Mouse (Mus musculus) cerebellum, postnatal 4 days (tissue): ENCODE measurements at regions not wholly inside any gene's neighbourhood (a gene's known extent, or its start where the extent isn't known, plus 50 kb on each side); places are given as distances from the start of the nearest gene placed in this dataset.

Source experiments
- DNase-seq, 2 experiments: peaks; one replicate each; pipeline ENCODE4 v3.0.0; 2022; ENCODE audit warnings: low spot score in 2 of 2, mixed read lengths in 1 of 2

DNA sequence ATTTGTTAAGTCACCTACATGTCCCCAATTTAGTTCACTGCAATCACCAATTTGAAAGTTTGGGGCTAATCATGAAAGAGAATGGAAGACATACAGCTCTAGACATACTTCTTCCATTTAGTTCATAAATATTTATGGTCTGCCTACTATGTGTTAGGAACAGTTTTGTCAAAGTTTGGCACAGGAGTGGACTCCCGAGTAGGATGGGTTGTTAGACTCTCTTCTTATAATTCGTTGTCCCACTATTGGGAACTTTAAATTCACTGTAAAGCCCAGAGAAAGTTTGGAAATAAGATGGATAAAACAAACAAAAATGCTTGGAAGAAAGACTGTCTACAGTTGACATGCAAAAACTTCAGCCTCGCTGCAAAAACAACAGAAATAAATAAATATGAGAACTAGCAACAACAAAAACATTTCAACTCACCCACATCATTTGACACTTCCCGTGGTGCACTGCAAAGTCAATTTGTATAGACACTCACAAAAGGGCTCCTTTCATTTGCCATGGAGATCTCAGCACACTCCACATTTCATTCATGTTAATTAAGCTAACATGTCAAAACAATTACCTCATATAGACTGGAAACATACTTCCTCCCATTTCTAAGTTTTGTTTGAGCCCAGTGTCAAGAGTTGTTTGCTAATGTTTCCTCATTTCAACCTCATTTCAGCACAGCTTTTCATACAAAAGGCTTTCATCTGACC lies 570.2 kb upstream of the Kirrel3 start:
- DNase-seq, result no peak

DNA sequence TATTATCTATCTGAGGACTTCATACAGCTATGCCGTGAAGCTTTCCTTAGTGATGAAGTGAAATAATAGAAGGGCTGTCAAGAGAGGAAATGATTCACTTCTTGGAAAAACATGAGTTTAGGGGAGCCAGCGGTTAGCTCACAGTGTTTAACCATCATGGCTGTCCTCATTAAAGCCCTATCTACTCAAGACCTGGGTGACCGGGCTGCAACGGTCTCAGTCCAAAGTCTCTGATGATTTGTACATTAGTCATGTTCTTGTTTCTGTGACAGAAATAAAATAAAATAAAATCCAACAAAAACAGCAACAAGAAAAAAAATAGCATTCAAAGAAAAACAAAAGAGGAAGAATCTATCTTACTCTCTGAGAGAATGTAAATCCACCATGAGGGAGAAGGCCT lies 555.4 kb upstream of the Kirrel3 start:
- DNase-seq, result no peak

DNA sequence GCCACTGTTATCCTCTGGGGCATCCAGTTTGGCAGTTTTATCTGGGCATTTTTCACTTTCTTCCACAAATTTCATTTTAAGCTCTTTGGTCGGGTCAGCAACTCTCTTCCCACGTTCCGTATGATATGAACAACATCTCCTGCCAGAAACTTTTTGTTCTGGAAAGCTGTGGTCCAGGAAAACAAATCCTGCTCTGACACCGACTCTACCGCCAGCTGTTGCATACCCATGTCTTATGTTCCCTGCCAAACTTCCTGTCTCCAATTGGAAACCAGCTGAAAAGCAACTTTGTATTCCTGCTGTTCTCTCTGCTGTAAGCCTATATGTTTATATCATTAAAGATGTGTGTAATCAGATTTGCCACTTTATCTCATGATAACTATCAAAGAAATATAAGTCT lies 551.6 kb upstream of the Kirrel3 start:
- no peak for DNase-seq

DNA sequence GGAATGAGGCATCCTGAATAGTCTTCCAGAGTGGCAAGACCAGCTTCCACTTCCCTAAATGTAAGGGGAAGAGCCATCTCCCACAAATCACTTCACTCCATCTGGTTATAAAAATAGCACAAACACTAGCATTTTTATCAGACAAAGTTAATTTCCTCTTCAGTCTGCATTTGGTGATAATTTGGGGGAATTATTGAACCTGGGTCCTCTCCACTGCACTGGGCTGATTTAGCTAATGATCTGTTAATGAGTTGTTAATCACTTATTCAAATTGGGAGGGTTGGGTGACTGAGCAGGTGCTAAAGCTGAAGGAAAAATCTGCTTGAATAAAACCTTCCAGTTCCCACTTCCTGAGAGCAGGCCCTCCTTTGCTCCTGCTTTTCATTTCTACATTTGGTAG lies 531.4 kb upstream of the Kirrel3 start:
- no peak for DNase-seq
